Mouse (Mus musculus): ENCODE data around the gene Gabrg2.

GRCm38 (mm10) chr11:41918864-41919263 lies 81.8 kb downstream of the Gabrg2 start:
- TF ChIP-seq CTCF (IDR thresholded peaks at IDR 0.05; ENCODE audit: borderline replicate concordance, insufficient read depth, low read length) = no peak
- TF ChIP-seq POLR2A (IDR thresholded peaks at IDR 0.05; ENCODE audit: low read depth, low read length) = no peak
